Mouse (Mus musculus) ES-E14 (cell line): Measurements from ENCODE around the gene Esr1.

Experiments used
- CHD2 ChIP-seq: IDR thresholded peaks from 2 replicates; pipeline ENCODE4 v1.6.1; 2014; ENCODE audit warnings: mild to moderate bottlenecking, low read depth, low read length, inconsistent platforms
- HCFC1 ChIP-seq: IDR thresholded peaks from 2 replicates; pipeline ENCODE4 v1.6.1; 2012; ENCODE audit warnings: low read length, inconsistent platforms, borderline replicate concordance; ENCODE audit not compliant: insufficient read depth
- MAFK ChIP-seq: IDR thresholded peaks from 2 replicates; pipeline ENCODE4 v1.6.1; 2014; ENCODE audit warnings: mild to moderate bottlenecking, low read depth, low read length, inconsistent platforms; ENCODE audit not compliant: insufficient read depth
- ZC3H11A ChIP-seq: IDR thresholded peaks from 2 replicates; pipeline ENCODE4 v1.6.1; 2012; ENCODE audit warnings: low read depth, mild to moderate bottlenecking, inconsistent platforms, low read length, borderline replicate concordance

- no peak for TF ChIP-seq MAFK
- no peak for TF ChIP-seq CHD2
- TF ChIP-seq HCFC1: no peak
- no peak for TF ChIP-seq ZC3H11A
Measured at GRCm38 (mm10) chr10:5029883-5030282, 418.5 kb downstream of the Esr1 start.
